Mouse (Mus musculus) left cerebral cortex, adult 2 months (tissue): ENCODE measurements around the gene Foxa3. TPM values are rescaled to one million over a fixed set of nuclear protein-coding genes. Genes with fewer than 3 reads are reported as not detected.
"Not testable (repeated sequence)": the region's sequence is repeated elsewhere in the genome, so short reads cannot be mapped to it uniquely, and the experiment has no call there.

Experiments used
- DNase-seq, 2 experiments: peaks; one replicate each; pipeline ENCODE4 v3.0.0; 2021 to 2022; ENCODE audit warnings: low spot score in 2 of 2, mixed read lengths in 1 of 2; ENCODE audit errors: extremely low spot score in 1 of 2
- H3K27ac ChIP-seq: fragments of 200-600 bp; 2 replicates; pipeline ENCODE4 v1.8.1; 2022
- H3K4me3 ChIP-seq: fragments of 200-600 bp; 2 replicates; pipeline ENCODE4 v1.8.1; 2022
- CTCF ChIP-seq: fragments of 200-600 bp; IDR thresholded peaks from 2 replicates; pipeline ENCODE4 v1.8.1; 2022; ENCODE audit warnings: antibody characterized with exemption, mild to moderate bottlenecking, moderate library complexity
- intact Hi-C: fragments of 180-260 bp; cut with DNase I; formaldehyde crosslinking; loops from one replicate; pipeline ENCODE4 v1.15.1; 2025
- long read RNA-seq, 2 experiments: library from polyadenylated mRNA; stranded (forward); transcript quantifications; one replicate each; pipeline ENCODE4 v2.0.0; 2021; ENCODE audit warnings: borderline mapping rate in 2 of 2
- total RNA-seq, 2 experiments: library from RNA; stranded (reverse); gene quantifications; 2 replicates each; pipeline ENCODE4 v1.2.3; 2021

Gene Foxa3
- not detected for total RNA-seq
- long read RNA-seq, experiment 1: 0 reads
- long read RNA-seq, experiment 2: 0 reads

DNA sequence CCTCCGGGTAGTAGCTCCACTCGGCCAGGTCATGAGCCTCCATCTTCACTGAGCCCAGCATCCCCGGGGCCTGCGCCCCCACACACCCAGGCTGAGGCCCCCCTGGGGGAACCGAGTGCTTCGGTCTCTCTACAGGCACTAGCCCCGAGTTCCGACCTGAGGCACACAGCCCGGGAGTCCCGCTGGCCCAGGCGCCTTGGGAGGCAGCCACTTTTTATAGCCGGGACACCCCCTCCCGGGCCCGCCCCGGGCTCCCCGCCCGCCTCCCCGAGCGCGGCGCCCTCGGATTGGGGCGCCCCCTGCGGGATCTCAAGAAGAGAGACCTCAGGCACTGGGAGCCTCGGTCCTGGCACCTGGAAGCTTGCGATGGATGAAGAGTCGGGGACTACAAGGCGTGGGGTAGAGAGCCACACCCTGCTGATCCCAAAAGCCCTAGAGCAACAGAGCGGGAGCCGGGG is at the start of gene Foxa3:
TSS of gene Foxa3 (minus strand) at position 182 of the 458 bp plus-strand sequence.
- Histone ChIP-seq H3K27ac (peak within 1 kb of the TSS; percentile 89), H3K4me3 (peak within 1 kb of the TSS; percentile 91)
- intact Hi-C loops: loop anchor here (2.0 to 10.0 kb wide), 2 partner anchors 17 to 341 kb away; no protein-coding TSS in a partner anchor
- TF ChIP-seq CTCF: peak; percentile 33
- no peak for DNase-seq

DNA sequence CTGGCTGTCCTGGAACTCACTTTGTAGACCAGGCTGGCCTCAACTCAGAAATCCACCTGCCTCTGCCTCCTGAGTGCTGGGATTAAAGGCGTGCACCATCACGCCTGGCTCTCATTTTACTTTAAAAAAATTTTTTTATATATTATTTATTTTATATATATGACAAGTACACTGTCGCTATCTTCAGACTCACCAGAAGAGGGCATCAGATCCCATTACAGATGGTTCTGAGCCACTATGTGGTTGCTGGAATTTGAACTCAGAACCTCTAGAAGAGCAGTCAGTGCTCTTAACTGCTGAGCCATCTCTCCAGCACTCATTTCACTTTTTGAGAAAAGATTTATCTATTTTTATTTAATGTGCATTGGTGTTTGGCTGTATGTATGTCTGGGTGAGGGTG is 47.7 kb upstream of the Foxa3 start:
- intact Hi-C loops, DNase-seq, H3K27ac ChIP-seq, H3K4me3 ChIP-seq: not testable (repeated sequence)
- peak; percentile 36 for TF ChIP-seq CTCF

DNA sequence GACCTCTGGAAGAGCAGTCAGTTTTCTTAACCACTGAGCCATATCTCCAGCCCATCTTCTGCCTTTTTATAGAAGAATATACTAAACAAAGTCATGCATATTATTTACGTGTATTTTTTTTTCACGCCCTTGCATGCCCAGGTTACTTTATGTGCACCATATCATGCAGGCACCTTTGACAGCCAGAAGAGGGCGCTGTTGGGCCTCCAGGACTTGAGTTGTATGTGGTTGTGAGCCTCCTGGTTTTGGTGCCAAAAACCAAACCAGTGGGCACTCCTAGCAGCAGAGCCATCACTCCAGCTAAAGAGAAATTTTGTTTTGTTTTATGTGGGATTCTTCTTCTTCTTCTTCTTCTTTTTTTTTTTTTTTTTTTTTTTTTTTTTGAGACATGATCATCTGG is 46.2 kb upstream of the Foxa3 start:
- intact Hi-C loops: loop anchor here (2.0 kb wide), 1 partner anchor 23 kb away; no protein-coding TSS in a partner anchor

DNA sequence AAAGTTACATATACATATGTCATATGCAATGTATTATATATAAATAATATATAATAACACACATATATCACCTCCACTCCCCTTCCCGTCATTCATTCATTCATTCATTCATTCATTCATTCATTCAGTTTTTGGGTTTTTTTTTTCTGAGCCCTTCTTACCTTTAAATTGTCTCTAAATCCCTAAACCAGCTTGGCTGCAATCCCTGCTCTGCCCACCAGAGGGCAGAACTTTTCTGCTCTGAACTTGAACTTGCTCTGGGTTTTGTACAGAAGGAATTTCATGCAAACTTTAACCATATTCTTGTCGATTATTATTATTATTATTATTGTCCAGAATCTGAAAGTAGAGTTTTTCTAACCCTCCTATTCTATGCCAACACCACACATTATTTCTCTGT is 45.4 kb upstream of the Foxa3 start:
- DNase-seq: peak in 1 of 2 experiments; percentile 74
- H3K4me3 ChIP-seq: no peak overlapping the region
- H3K27ac ChIP-seq: no peak overlapping the region
- intact Hi-C loops: loop anchor here (2.0 kb wide), 1 partner anchor 24 kb away; no protein-coding TSS in a partner anchor
- TF ChIP-seq CTCF: peak; percentile 82

More for the DNA sequence above, 46.2 kb upstream of the Foxa3 start:
- peak; percentile 40 for TF ChIP-seq CTCF
- H3K4me3 ChIP-seq: no peak overlapping the region
- no peak overlapping the region for H3K27ac ChIP-seq
- no peak for DNase-seq

DNA sequence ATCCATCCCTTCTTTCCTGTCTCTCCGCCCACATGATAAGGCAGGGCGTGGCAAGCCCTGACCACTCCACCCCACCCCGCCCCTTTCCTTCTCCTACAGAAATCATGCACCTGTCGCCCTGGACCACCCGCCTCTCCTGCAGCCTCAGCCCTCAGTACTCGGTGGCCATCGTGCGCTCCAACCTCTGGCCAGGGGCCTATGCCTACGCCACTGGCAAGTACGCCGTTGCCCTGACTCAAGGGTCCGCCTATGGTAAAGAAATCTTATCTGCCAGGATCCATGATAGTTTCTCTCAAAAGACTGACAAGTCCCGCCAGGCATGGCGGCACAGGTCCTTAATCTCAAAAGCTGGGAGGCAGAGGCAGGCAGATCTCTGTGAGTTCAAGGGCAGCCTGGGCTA is 44.6 kb upstream of the Foxa3 start:
- Histone ChIP-seq H3K4me3 (no peak overlapping the region), H3K27ac (no peak overlapping the region)
- intact Hi-C loops: loop anchor here (2.0 kb wide), 1 partner anchor 25 kb away; no protein-coding TSS in a partner anchor
- no peak for DNase-seq
- TF ChIP-seq CTCF: no peak

DNA sequence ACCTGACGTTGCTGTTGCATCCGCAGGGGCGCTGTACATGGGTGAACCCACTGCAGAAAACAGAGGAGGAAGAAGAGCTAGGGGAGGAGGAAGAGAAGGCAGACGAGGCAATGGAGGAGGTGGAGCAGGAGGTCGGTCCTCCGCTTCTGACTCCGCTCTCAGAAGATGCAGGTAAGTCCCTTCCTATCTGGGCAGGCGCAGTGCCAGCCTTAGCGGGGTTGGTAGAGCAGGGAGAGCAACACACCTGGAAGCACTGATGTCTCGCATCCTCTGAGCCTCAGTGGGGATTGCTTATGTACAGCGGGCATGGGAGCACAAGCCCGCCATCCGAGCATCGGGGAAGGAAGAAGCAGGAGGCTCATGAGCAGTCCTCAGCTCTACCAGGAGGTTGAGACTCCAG is 43.7 kb upstream of the Foxa3 start:
- DNase-seq: no peak
- Histone ChIP-seq H3K4me3 (no peak overlapping the region), H3K27ac (no peak overlapping the region)
- intact Hi-C loops: no loop called here
- TF ChIP-seq CTCF: no peak

DNA sequence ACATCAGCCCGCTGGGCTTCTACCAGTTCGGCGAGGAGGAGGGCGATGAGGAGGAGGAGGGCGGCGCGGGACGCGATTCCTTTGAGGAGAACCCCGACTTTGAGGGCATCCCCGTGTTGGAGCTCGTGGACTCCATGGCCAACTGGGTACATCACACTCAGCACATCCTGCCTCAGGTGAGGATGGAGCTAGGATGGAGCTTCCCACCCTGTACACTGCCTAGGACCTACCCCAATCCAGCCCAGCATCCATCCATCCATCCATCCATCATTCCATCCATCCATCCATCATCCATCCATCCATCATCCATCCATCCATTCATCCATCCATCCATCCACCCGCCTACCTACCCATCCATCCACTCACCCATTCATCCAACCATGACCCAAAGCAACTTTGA is 42.6 kb upstream of the Foxa3 start:
- H3K4me3 ChIP-seq: no peak overlapping the region

DNA sequence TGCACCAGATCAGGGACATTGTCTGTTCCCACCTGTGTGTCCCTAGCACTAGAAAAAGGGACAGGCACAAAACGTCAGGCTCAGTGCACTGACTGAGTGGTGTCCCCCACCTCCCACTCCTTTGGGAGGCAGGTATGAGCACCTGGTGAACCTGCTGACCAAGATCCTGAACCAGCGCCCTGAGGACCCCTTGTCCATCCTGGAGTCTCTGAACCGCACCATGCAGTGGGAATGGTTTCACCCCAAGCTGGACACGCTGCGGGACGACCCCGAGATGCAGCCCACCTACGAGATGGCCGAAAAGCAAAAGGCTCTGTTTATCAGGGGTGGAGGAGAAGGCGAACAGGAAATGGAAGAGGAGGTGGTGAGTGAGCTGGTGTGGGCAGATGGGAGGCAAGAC is 34.1 kb upstream of the Foxa3 start:
- intact Hi-C loops: no loop called here
- Histone ChIP-seq H3K4me3 (no peak overlapping the region), H3K27ac (no peak overlapping the region)
- TF ChIP-seq CTCF: no peak
- no peak for DNase-seq

More for the DNA sequence above, 42.6 kb upstream of the Foxa3 start:
- H3K27ac ChIP-seq: no peak overlapping the region
- DNase-seq: no peak
- TF ChIP-seq CTCF: no peak
- intact Hi-C loops: no loop called here

DNA sequence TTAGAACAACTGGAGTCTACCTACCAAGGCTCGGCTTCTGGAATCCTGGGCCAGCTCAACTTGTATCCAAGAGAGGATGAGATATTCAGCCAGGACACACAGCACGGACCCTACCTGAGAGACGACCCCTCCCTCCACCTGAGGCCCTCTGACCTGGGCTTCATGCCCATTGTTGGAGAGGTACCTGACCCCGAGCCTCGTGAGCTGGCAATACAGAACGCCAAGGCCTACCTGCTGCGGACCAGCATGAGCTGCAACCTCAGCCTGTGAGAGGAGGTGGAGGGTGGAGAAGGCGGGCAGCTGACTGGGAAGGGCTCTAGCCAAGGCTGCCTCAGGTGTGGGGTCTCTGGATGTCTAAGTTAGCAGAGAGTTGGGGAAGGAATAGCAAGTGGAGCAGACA is 31.8 kb upstream of the Foxa3 start:
- TF ChIP-seq CTCF: no peak
- DNase-seq: no peak
- intact Hi-C loops: no loop called here
- no peak overlapping the region for H3K4me3 ChIP-seq
- H3K27ac ChIP-seq: no peak overlapping the region

DNA sequence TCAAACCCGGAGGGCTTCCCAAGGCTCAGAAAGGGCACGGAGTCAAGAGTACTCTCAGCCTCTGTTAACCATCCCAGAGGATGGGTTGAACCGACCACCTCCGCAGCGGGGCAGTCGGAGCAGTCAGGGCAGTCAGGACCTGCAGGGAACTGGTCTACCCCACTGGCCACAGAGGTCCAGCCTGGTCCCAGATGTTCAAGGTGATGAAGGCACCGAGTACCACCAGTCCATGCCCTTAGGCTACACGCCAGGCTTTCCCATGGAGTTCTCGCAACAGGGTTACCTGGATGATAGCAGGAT is 31.4 kb upstream of the Foxa3 start:
- DNase-seq: no peak
- no peak for TF ChIP-seq CTCF
- Histone ChIP-seq H3K27ac (no peak overlapping the region), H3K4me3 (no peak overlapping the region)
- intact Hi-C loops: no loop called here

DNA sequence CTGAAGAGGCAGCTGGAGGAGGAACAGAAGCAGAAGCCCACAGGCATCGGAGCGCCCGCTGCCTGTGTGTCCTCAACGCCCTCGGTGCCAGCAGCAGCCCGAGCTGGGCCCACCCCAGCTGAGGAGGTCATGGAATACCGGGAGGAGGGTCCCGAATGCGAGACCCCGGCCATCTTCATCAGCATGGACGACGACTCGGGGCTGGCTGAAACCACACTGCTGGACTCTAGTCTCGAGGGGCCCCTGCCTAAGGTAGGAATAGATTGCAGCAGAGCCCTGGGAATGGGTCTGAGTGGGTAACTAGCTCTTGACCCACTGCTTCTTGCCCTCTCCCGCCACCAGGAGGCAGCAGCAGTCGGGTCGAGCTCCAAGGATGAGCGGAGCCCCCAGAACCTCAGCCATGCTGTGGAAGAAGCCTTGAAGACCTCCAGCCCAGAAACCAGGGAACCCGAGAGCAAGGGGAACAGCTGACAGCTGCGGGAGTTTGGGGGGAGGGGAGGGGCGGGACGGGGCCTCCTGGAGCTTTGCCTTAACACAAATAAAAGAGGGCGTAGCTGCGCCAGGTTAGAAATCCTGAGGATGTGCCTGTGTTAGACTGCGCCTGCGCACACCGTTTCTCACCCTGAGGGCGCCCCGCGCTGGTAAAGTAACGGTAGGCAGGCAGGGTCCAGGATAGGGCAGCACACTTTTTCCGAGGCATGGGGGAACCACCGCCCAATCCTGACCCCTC is 30.9 kb upstream of the Foxa3 start, which contains the start of gene Rsph6a:
TSS of gene Rsph6a (plus strand) at position 644 of the 730 bp plus-strand sequence.
- peak; percentile 55 for TF ChIP-seq CTCF
- Histone ChIP-seq H3K27ac (peak within 1 kb of the TSS; percentile 81), H3K4me3 (no peak within 1 kb of the TSS)
- DNase-seq: peak in 1 of 2 experiments; percentile 52
- intact Hi-C loops: no loop called here

DNA sequence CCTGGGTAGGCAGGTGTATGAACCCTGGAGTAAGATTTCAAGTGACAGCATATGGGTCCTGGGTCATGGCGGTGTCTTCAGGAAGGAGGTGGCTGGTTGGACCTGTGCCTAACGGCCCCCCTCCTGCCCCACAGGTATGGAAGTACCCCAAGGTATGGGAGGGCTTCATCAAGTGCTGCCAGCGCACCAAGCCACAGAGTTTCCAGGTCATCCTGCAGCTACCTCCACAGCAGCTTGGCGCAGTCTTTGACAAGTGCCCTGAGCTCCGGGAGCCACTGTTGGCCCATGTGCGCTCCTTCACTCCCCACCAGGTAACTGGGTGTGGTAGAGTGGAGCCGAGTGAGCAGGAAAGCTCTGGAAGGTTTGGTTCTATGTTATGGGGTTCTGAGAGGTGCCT is 29.8 kb upstream of the Foxa3 start:
- Histone ChIP-seq H3K27ac (peak overlapping the region; percentile 81), H3K4me3 (no peak overlapping the region)
- no peak for TF ChIP-seq CTCF
- no peak for DNase-seq
- intact Hi-C loops: no loop called here
